Mouse (Mus musculus): Measurements from ENCODE around the gene Zdhhc9. TPM values are rescaled to one million over a fixed set of nuclear protein-coding genes. Genes with fewer than 3 reads are reported as not detected.

Zdhhc9 gene
- 10 to 100 TPM; 22.6 to 34.2 TPM for polyA plus RNA-seq (2017; shearing (Covaris generic))

DNA sequence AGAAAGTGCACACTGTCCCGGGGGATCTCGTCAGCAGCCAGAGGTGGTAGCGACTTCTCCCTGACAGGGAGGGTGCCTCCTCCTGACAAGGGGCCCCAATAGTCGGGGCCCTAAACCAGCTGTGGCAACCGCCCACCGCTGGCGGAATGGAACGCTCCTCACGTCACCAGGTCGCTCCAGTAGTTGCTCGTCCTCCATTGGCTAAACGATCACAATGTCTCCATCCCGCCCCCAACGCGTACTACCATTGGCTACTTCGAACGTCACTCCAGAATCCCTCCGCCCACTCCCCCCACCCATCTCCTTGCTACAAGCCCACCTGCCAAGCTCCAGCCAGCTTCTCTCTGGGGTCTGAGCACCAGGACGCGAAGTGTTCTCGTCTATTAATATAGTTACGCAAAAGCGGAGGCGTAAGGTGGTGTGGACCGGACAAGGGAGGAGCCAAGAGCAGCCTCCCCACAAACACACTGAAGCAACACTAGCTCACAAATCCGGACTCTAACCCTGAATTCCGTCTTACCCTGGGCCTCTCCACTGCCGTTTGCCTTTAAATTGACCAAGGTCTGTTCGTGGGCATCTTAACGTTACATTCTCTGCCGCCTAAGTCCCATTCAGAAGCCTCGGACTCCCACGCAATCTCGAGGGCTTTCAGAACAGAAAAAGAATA is at the start of gene Zdhhc9:
Gene Zdhhc9 (minus strand): TSS at position 360 of the 667 bp plus-strand sequence.

DNA sequence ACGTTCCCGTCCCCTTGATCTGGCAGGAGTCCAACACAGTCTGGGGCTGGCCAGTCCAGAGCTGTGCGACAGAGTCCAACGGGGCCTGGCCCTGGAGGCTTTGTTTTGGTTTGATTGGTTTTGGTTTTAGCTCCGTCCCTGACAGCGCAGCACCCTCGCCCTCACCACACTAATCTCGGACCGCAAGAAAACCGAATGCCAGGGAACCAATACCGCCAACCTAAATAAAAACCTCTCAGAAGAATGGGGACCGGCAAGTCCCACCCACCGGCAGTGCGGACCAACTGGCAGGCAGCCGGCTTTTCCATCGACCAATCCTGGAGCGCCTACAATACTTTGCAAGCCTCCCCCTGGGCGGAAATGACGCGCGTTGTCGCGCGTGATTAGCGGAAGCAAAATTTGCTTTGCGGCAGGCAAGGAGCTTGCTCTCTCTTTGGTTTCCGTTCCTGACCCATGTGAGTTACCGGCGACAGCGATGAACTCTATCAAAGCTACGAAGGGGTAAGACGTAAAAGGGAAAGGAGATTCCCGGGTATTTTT is 47.9 kb upstream of the Zdhhc9 start, which contains the start of gene Utp14a:
Gene Utp14a (plus strand): TSS at position 395 of the 540 bp plus-strand sequence.

DNA sequence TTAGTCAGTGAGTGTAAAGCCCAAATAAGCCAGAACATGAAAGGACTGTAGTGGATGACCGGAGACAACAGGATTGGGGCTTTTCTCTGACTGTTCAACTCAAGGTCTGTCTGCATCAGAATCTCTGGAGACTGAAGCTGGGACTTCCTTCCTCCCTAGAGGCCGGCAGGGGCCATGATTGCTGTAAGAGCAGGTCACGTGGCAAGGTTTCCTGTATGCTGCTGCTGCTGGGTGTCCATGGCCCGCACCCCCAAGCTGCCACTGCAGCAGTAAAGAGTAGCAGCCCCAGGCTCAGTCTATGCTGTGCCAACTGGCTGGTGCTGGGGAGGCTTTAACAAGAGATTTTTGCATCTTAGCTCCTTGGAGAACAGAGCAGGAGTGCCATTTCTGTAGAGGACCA is 62.4 kb downstream of the Zdhhc9 start, which contains the start of gene Sash3:
Gene Sash3 (plus strand): TSS at position 175 of the 400 bp plus-strand sequence.

Other genes starting within 250 kb of the Zdhhc9 start
- not detected for gene Apln, start 174.0 kb downstream of the Zdhhc9 start, polyA plus RNA-seq (2017; shearing (Covaris generic))
- gene Xpnpep2, start 100.2 kb downstream of the Zdhhc9 start, polyA plus RNA-seq (2017; shearing (Covaris generic)) = 1 to 10 TPM in 1 of 2 experiments, under 1 TPM in 1; 0.61 to 1.1 TPM
- gene Sash3, start 62.4 kb downstream of the Zdhhc9 start, polyA plus RNA-seq (2017; shearing (Covaris generic)) = 100 to 1,000 TPM; 386 to 431 TPM
- gene Utp14a, start 48.0 kb upstream of the Zdhhc9 start, polyA plus RNA-seq (2017; shearing (Covaris generic)) = 10 to 100 TPM; 20.8 to 23.3 TPM
- 1 to 10 TPM; 1.7 to 1.8 TPM for gene Bcorl1, start 132.5 kb upstream of the Zdhhc9 start, polyA plus RNA-seq (2017; shearing (Covaris generic))

All from inflammation-experienced regulatory T-cells (primary cell).